ENCODE assay signal across 11 mouse cellular contexts in genomic region chr11:32546483-32546882, GRCm38 (mm10). TPM values are rescaled to one million over a fixed set of nuclear protein-coding genes. Genes with fewer than 3 reads are reported as not detected.
A peak's percentile ranks its signal among the peaks of the same experiment; 100 is the strongest.
DNase-seq lines count a peak whose midpoint lies in the region; ATAC-seq and TF ChIP-seq lines count a peak whose summit lies in the region.
"Had no signal": no experiment of that assay in that cellular context is flagged by ENCODE, and none has a peak within 500 bp of the region (broad histone marks: within the 10 kb centered on the region; RNA-seq: fewer than 3 reads in every experiment).

No protein-coding gene starts in this region.

- DNase-seq in intestine, embryonic 14.5 days (ENCODE audit: low spot score) = peak; percentile 47
- DNase-seq in spleen, adult 2 months (ENCODE audit: low read depth in 1 of 2, low spot score in 2 of 2) = no peak
- no peak for DNase-seq in spleen, postnatal 4 days (ENCODE audit: low spot score in 2 of 2)
- DNase-seq in cerebellum, postnatal 25 days = peak; percentile 81 to 85
- DNase-seq in testis, postnatal 14 days (ENCODE audit: low spot score) = peak; percentile 77
- no peak for DNase-seq in left cerebral cortex, adult 2 months (ENCODE audit: extremely low spot score in 1 of 2, low spot score in 2 of 2)
- no peak for DNase-seq in layer of hippocampus, adult 18-20 months (ENCODE audit: low spot score in 2 of 2)
- DNase-seq: kidney, adult 11 months had no signal

- H3K36me3 ChIP-seq in intestine, embryonic 14.5 days (ENCODE audit: control insufficient read depth, insufficient read depth, low read length) = no peaks in the 10 kb centered on the region
- peaks cover 3% of the 10 kb centered on the region; the same call in 1 of the 2 replicates for H3K36me3 ChIP-seq in intestine, postnatal 0 days (ENCODE audit: control insufficient read depth, insufficient read depth)
- H3K36me3 ChIP-seq in spleen, adult 2 months (ENCODE audit: control insufficient read depth, insufficient read depth, low read length) = peaks cover 9% of the 10 kb centered on the region
- H3K36me3 ChIP-seq: limb, embryonic 15.5 days had no signal

- no peak overlapping the region for H3K4me2 ChIP-seq in intestine, embryonic 14.5 days (ENCODE audit: low read length)
- H3K4me2 ChIP-seq in intestine, postnatal 0 days (replicated peaks; ENCODE audit: low read depth) = no peak overlapping the region
- H3K4me2 ChIP-seq: limb, embryonic 15.5 days had no signal

- no peak for TF ChIP-seq POLR2A in spleen, adult 2 months (IDR thresholded peaks at IDR 0.05; ENCODE audit: low read depth, low read length)

- no peak overlapping the region for H3K4me3 ChIP-seq in intestine, embryonic 14.5 days (ENCODE audit: low read depth, low read length)
- no peak overlapping the region for H3K4me3 ChIP-seq in intestine, postnatal 0 days (ENCODE audit: low read depth, low read length)
- no peak overlapping the region for H3K4me3 ChIP-seq in spleen, adult 2 months (ENCODE audit: extremely low read depth, insufficient read depth, insufficient read length)
- no peak overlapping the region for H3K4me3 ChIP-seq in left cerebral cortex, adult 2 months
- H3K4me3 ChIP-seq: limb, embryonic 15.5 days; myocyte had no signal

- H3K27ac ChIP-seq in intestine, embryonic 14.5 days (ENCODE audit: low read depth) = no peak overlapping the region
- H3K27ac ChIP-seq in intestine, postnatal 0 days (ENCODE audit: low read depth, low read length) = no peak overlapping the region
- H3K27ac ChIP-seq in spleen, adult 2 months (ENCODE audit: insufficient read depth, low read length) = peak overlapping the region; percentile 14; the same call in 1 of the 2 replicates
- H3K27ac ChIP-seq in left cerebral cortex, adult 2 months = no peak overlapping the region
- H3K27ac ChIP-seq: limb, embryonic 15.5 days had no signal

- no peak for TF ChIP-seq CTCF in intestine, postnatal 0 days (IDR thresholded peaks at IDR 0.05; ENCODE audit: low read depth)
- no peak for TF ChIP-seq CTCF in spleen, adult 2 months (IDR thresholded peaks at IDR 0.05; ENCODE audit: extremely low read depth, insufficient read depth, insufficient read length, insufficient replicate concordance)
- TF ChIP-seq CTCF in left cerebral cortex, adult 2 months (IDR thresholded peaks at IDR 0.05) = no peak

- intact Hi-C loops in left cerebral cortex, adult 2 months (cut with DNase I) = no loop called here

- no peaks in the 10 kb centered on the region for H3K27me3 ChIP-seq in intestine, embryonic 14.5 days (replicated peaks; ENCODE audit: control insufficient read depth, insufficient read depth, low read length)
- H3K27me3 ChIP-seq in intestine, postnatal 0 days (replicated peaks; ENCODE audit: control insufficient read depth, insufficient read depth, low read length) = no peaks in the 10 kb centered on the region
- no peaks in the 10 kb centered on the region for H3K27me3 ChIP-seq in spleen, adult 2 months (ENCODE audit: control insufficient read depth, insufficient read depth, low read length)
- H3K27me3 ChIP-seq: limb, embryonic 15.5 days had no signal

- no peak for ATAC-seq in intestine, embryonic 14.5 days (replicated peaks; ENCODE audit: low FRiP score, low TSS enrichment, low read depth)
- ATAC-seq in intestine, postnatal 0 days = no peak

- H3K9me3 ChIP-seq in intestine, embryonic 14.5 days (ENCODE audit: control insufficient read depth, low read length) = no peaks in the 10 kb centered on the region
- no peaks in the 10 kb centered on the region for H3K9me3 ChIP-seq in intestine, postnatal 0 days (ENCODE audit: control insufficient read depth)
- H3K9me3 ChIP-seq: limb, embryonic 15.5 days had no signal

- H3K9ac ChIP-seq in intestine, embryonic 14.5 days (ENCODE audit: low read length) = no peak overlapping the region
- H3K9ac ChIP-seq in intestine, postnatal 0 days (ENCODE audit: low read depth, low read length) = no peak overlapping the region
- H3K9ac ChIP-seq: limb, embryonic 15.5 days had no signal

- WGBS in intestine, embryonic 14.5 days = 80% methylated on average over 5 of the region's 5 CpGs
- whole genome bisulfite sequencing in intestine, postnatal 0 days = 59% methylated on average over 5 of the region's 5 CpGs
- 83% methylated on average over 5 of the region's 5 CpGs for WGBS in spleen, adult 2 months

- peaks cover 11% of the 10 kb centered on the region for H3K4me1 ChIP-seq in intestine, embryonic 14.5 days (replicated peaks; ENCODE audit: control insufficient read depth, insufficient read depth, low read length)
- H3K4me1 ChIP-seq in intestine, postnatal 0 days (replicated peaks; ENCODE audit: control insufficient read depth, insufficient read depth, low read length) = no peaks in the 10 kb centered on the region
- peaks cover 43% of the 10 kb centered on the region; the same call in 1 of the 2 replicates for H3K4me1 ChIP-seq in spleen, adult 2 months (ENCODE audit: control insufficient read depth, insufficient read depth, insufficient read length)

RNA-seq across cellular contexts. Expression of gene Stk10, which starts 13.4 kb away (rescaled TPM):
- 3.0 and 3.3 TPM in 2 replicates for polyA plus RNA-seq in intestine, embryonic 14.5 days (2014; fragmentation: Nextera tagmentation; extraction: Ambion mirVana)
- 2.6 and 2.7 TPM in 2 replicates for polyA plus RNA-seq in intestine, postnatal 0 days (2015; fragmentation: Nextera tagmentation; extraction: Ambion mirVana)
- 82.8 and 87.0 TPM in 2 replicates for polyA plus RNA-seq in spleen, adult 2 months (2012; rRNA removed)
- 1 to 10 TPM; 6.7 to 8.7 TPM for total RNA-seq in left cerebral cortex, adult 2 months (2021)
- 1 to 10 TPM; 7.6 to 8.0 TPM for total RNA-seq in layer of hippocampus, adult 18-20 months (2021)

RNA-seq across cellular contexts. Expression of gene Efcab9, which starts 14.6 kb away (rescaled TPM):
- 0.30 and 0.58 TPM in 2 replicates for polyA plus RNA-seq in intestine, embryonic 14.5 days (2014; fragmentation: Nextera tagmentation; extraction: Ambion mirVana)
- polyA plus RNA-seq in intestine, postnatal 0 days (2015; fragmentation: Nextera tagmentation; extraction: Ambion mirVana) = 0.21 and 0.58 TPM in 2 replicates
- polyA plus RNA-seq in spleen, adult 2 months (2012; rRNA removed) = 0.16 and 0.54 TPM in 2 replicates
- total RNA-seq in left cerebral cortex, adult 2 months (2021) = 1 to 10 TPM in 1 of 2 experiments, under 1 TPM in 1; 0.75 to 1.4 TPM
- 1 to 10 TPM; 2.6 to 2.9 TPM for total RNA-seq in layer of hippocampus, adult 18-20 months (2021)
- polyA plus RNA-seq: limb, embryonic 15.5 days had no signal

Comparison
In these comparisons a context has a peak if more than half of its experiments do, and no peak if none do; other contexts are left out.
1. DNase-seq: peak in intestine, embryonic 14.5 days (single experiment), cerebellum, postnatal 25 days (2 of 2) and testis, postnatal 14 days (single experiment); none in spleen, adult 2 months (0 of 2), spleen, postnatal 4 days (0 of 2), left cerebral cortex, adult 2 months (0 of 2) and layer of hippocampus, adult 18-20 months (0 of 2).
2. RNA of gene Stk10, which starts 13.4 kb away (polyA plus RNA-seq): 82.8 to 87.0 TPM in spleen, adult 2 months; 3.0 to 3.3 TPM in intestine, embryonic 14.5 days and 2.6 to 2.7 TPM in intestine, postnatal 0 days; every median in the first group is over 10 times any median in the second.